Mouse (Mus musculus) spleen, adult 12 weeks (tissue): ENCODE measurements around the gene Aicda.
"Not testable (repeated sequence)": the region's sequence is repeated elsewhere in the genome, so short reads cannot be mapped to it uniquely, and the experiment has no call there.

Source experiments
- DNase-seq: peaks from one replicate; pipeline ENCODE4 v3.0.0; 2022; ENCODE audit warnings: low spot score

Gene Aicda

GRCm38 (mm10) chr6:122555266-122555665 lies 1.7 kb downstream of the Aicda start:
- no peak for DNase-seq

DNA sequence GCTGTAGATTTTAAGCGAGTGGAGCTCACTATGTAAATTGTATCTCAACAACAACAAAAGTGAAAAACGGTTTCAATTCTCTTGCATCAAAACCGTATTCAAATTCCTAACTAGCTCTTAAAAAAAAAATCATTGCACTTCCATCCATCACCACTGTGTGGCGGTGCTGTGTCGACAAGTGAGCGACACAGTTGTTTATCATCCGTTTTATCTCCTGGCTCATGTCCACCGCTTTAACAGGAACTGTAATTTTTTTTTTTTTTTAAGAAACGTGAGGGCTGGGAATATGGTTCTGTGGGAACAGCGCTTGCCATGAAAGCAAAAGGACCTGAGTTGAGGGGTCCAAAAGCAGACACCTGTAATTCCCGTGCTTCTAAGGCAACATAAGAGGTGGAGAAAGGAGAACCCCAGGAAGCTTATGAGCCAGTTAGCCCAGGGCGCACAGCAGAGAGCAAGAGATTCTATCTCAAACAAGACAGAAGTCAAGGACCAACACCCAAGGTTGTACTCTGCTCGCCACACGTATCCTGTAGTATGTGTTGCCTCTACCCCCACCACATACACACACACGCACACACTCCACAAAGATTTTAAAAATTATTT lies 3.5 kb downstream of the Aicda start:
- peak; percentile 52 for DNase-seq

- peak; percentile 66 for DNase-seq
Observed at GRCm38 (mm10) chr6:122560427-122560826, 6.8 kb downstream of the Aicda start.

GRCm38 (mm10) chr6:122561005-122561404 lies 7.4 kb downstream of the Aicda start:
- DNase-seq = no peak

- DNase-seq = no peak
Observed at GRCm38 (mm10) chr6:122562463-122562862, 8.9 kb downstream of the Aicda start.

GRCm38 (mm10) chr6:122565070-122565784 lies 11.6 kb downstream of the Aicda start:
- no peak for DNase-seq

DNA sequence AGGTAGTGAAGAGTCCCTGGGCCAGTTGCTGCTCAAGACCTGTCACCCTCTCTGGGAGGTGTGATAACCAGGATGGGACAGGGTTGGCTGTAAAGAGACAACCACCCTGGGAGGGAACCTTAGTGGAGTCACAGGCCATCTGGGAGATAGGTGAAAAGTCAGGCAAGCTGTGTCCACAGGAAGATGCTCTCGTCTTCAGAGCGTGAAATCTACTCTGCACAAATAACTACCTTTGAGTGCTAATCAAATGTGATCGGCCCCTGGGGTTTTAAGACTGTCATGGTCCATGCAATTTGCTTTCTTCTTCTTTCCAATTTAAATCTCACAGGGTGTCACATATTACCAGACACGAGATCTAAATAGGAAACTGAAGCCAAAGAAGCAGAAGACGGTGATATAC lies 15.5 kb downstream of the Aicda start:
- no peak for DNase-seq

- no peak for DNase-seq
Observed at GRCm38 (mm10) chr6:122569762-122570161, 16.2 kb downstream of the Aicda start.

DNA sequence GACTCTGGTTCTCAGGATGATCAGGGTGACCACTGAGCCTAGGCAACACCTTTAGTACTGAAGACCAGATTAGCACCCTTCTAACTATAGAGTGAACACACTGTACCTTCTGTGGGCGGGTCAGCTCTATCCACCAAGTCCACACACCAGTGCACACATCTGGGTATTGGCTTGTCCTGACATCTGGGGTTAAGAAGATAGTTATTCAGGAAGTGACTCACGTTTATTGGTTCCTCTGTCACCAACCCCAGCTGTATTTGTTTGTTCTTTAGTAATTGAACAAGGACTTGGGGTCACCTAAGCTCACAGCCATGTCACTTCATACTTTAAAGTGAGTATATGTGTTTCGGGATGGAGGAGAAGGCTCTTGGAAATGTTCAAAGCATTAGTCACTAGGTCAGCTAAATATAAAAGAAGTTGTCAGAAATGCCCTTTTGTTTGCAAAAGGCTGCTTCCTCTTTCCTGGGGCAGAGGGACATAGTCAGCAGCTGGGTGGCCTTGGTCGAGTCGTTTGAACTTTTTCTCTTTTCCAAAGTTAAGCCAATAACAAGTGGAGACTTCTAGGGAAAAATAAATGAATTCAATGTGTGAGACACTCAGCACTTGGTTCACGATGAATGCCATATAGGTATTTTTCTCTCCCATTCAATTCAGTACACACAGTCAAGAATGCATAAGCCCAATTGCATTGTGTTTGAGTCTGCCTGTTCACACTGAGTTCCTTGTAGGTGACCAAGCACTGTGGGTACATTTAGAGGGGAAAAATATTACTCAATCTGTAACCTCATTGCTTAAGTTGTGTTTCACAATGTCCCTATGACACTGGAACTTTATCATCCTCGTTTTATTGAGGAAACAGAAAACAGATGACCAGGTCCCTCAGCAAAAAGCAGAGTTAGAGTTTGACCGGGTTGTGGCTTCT lies 17.4 kb downstream of the Aicda start:
- DNase-seq = no peak

DNA sequence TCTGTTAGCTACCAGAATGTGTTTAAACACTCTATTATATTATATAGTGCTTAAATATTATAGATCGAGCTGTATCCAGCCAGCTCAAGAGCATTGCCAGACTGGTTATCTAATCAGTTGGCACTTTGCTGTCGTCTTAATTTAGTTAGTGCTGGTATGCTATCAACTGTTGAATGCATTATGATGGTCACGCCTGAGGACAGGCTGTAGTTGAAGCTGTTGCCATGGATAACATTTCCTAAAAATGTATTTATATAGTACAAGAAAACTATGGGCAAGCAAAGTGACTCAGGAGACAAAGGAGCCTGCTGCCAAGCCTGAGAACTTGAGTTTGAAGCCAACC lies 18.0 kb downstream of the Aicda start:
- DNase-seq = no peak

- DNase-seq = not testable (repeated sequence)
Observed at GRCm38 (mm10) chr6:122575037-122575436, 21.4 kb downstream of the Aicda start.

- DNase-seq = no peak
Observed at GRCm38 (mm10) chr6:122577030-122577429, 23.4 kb downstream of the Aicda start.

DNA sequence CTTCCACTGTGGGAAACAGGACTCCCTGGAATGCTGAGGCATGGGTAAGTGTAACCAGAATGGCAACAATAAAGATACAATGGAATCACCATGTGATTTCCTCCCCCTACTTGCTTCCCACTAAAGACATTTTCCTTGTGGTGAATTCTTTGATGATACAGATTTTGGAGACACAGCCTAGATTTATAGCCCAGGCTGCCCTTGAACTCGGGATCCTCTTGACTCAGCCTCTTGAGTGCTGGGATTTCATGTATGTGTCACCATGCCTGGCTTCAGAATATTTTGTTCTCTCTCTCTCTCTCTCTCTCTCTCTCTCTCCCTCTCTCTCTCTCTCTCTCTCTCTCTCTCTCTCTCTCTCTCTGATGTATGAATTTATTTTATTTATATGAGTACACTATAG lies 25.5 kb downstream of the Aicda start:
- DNase-seq = no peak

DNA sequence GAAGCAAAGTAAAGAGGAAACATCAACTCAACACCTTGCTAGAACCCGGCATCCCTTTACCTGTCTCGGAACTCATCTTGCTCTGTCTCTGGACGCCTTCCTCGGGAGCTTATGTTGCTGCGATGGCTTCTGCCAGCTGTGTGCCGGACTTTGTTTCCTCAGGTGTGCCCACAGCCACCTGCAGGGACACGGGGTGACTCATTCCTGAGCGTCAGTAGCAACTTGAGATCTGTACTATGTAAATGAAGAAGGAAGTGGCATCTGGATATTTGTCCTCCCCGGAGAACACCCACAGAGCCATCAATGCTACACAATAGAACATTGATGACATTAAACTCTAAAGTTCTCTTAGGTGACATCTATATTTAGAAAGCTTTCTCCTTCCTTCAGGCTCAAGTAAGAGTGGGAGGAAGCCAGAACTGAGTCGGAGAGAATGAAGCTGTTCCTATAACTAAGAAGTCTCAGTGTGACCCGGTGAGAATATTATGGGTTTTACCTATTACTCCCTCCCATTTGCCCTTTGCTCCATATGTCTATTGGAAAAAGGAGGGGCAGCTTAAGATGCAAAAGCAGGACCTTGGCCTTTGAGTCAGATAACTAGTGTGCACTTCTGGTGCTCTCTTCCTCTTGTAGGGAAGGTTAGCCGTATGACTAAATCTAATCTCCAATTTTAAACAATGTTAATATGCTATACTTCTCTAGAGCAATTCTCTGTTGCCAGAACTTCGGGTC lies 37.6 kb downstream of the Aicda start:
- no peak for DNase-seq

- no peak for DNase-seq
Observed at GRCm38 (mm10) chr6:122592905-122593304, 39.3 kb downstream of the Aicda start.

GRCm38 (mm10) chr6:122595637-122596036 lies 42.0 kb downstream of the Aicda start:
- DNase-seq = no peak

DNA sequence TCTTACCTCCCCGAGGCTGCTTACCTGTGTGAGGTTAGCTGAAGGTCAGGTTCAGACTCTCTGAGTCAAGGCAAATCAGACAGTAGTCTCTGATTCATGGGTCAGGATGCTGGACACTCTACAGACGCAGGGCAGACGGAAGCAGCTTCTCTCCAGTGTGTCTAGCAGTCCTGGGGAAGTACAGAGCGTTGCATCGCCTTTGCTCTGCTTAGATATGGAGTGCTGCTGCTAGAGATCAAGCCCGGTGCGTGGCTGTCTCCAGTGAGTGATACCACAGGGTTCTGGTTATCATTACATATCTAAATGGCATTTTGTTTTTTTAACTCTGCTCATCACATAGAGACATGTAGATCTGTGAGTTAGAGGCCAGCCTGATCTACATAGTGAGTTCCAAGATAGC lies 43.0 kb downstream of the Aicda start:
- DNase-seq = no peak

DNA sequence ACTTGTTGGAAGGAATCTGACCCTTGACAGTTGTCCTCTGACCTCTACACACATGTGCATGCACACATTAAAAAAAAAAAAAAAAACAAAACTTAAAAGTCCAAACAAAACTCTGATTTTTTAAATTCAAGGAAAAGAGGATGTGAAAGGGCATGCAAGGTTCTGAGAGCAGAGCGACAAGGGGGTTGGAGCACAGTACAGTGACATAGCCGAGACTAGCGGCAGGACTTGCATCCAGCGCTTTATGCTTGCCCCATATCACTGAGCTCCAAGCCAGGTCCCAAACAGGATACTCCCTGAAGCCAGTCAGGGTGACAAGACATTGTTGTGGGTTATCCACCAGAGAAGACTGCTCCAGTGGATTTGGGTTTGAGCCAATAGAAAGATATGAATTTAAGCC lies 44.4 kb downstream of the Aicda start:
- no peak for DNase-seq

DNA sequence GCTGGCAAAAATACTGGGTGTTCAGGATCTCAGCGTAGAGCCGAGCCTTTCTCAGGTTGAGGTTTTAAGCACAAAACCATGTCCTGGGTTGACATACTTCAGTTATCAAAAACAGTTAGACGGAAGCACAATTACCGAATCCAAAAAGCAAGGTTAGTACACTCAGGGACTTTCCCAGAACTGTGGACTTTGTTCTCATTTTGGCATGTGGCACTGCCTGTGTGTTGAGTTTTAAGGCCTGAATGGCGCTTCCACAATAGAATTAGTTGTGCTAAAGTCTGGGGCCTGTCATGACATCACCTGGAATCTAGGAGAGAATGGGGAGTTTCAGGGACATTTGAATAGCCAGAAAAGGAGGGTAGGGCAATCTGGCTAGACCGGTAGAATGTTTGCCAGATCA lies 44.8 kb downstream of the Aicda start:
- DNase-seq = no peak

DNA sequence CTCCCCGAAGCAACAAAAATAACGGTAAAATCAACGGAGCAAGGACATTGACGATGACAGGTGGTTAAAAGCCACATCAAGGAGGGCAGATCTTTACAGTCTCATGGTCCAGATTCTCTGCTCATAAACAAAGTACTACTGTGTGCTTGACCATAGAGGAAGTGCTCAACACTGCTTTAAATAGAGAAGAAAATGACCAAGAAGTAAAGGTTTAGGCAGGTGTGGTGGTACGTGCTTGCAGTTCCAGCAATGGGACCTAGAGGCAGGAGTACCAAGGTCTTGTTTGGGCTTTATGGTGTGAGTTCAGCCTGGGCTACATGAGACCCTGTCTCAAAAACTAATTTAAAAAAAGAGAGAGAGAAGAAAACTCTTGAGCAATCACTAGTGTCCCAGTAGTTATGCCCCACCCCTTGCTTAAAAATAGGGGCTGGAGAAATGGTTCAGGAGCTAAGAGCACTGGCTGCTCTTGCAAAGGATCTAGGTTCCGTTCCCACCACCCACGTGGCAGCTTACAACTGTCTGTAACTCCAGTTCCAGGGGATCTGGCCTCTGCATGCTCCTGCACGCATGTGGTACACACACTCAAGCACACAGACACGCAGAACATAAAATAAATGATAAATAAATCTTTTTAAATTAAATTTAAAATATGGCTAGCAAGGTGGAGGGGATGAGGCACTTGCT lies 45.6 kb downstream of the Aicda start:
- DNase-seq = no peak

DNA sequence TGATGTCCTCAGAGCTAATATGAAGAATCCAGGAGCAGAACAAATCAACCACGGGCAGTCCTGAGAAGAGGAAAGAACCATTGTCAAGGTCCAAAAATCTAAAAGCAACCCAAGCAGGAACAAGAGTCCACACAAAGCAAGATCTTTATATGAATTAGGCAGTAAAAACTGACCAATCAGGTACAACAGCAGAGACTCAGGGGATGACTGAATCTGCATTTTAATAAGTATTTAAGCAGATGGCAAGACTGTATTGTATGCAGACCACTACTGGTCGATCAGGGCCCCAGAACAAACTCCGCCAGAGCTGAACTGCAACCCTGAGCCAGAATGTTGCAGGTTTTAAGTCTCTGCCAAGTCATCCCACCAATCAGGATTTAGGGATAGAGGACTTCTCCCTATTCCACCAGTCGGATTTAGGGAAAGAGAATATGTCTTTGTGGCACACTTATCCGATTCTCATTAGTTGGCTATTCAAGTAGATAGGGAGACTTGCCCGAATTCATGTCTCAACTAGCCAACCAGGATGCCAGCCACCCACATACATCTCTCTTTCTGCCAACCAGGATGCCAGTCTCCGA lies 46.6 kb downstream of the Aicda start:
- no peak for DNase-seq
